Mouse (Mus musculus): Measurements from ENCODE around the gene Rpl3l. TPM values are rescaled to one million over a fixed set of nuclear protein-coding genes. Genes with fewer than 3 reads are reported as not detected.

Rpl3l gene
- not detected for total RNA-seq (2023)

DNA sequence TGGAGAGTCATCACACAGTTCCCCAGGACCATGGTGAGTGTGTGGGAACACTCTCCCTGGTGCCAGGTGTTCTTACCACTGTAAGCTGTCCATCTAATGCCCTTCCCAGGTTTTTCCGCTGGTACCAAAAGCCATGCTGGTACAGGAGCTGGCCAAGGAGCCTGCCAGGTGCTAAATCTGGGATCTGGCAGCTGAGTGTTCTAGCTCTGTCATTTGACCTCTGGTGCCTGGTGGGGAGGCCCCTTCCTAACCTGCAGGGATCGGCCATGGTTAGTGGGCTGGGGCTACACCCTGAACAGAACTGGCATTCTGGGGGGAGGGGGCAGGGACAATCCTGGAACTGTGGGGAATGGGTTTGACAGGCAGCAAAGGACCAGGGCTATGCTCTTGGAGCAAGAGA, at the start of gene Rpl3l:
Gene Rpl3l (plus strand): TSS at position 203 of the 400 bp plus-strand sequence.

GRCm38 (mm10) chr17:24689251-24690081, 38.2 kb upstream of the Rpl3l start, which contains the start of gene Syngr3:
Syngr3 (minus strand) TSS chr17:24689955.

DNA sequence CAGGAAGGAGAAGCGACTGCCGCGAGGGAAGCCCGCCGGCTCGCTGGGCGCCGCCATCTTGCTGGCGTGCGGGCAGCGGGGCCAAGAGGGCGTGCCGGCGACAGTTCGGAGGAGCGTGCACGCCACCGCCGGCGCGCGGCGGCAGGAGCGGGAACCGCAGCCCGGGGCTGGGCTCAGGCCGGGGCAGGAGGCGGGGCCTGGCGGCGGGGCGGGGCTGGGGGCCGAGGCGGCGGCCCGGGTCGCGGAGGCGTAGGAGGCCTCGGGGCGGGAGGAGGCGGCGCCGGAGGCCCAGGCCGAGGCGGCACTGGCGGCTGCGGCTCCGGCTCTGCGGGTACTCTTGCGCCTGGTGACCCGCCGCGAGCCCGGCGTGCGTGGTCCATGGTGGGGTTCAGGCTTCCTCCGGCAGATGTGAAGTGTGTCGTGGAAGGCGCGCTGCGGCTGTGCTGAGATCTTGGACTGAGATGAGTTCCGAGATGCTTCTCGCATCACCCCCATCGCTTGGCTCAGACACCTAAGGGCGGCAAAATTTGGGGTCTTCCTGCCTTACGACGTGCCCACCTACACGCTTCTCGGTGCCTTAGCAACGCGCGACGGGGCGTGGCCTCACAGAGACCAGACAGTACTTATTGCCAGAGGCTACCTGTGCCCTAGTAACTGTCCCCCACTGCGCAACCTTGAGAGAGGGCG, 31.5 kb upstream of the Rpl3l start, which contains the start of the genes Gfer and Noxo1:
Gene Gfer (minus strand): TSS at position 146 of the 687 bp plus-strand sequence.
Gene Noxo1 (plus strand): TSS at position 224 of the 687 bp plus-strand sequence.

DNA sequence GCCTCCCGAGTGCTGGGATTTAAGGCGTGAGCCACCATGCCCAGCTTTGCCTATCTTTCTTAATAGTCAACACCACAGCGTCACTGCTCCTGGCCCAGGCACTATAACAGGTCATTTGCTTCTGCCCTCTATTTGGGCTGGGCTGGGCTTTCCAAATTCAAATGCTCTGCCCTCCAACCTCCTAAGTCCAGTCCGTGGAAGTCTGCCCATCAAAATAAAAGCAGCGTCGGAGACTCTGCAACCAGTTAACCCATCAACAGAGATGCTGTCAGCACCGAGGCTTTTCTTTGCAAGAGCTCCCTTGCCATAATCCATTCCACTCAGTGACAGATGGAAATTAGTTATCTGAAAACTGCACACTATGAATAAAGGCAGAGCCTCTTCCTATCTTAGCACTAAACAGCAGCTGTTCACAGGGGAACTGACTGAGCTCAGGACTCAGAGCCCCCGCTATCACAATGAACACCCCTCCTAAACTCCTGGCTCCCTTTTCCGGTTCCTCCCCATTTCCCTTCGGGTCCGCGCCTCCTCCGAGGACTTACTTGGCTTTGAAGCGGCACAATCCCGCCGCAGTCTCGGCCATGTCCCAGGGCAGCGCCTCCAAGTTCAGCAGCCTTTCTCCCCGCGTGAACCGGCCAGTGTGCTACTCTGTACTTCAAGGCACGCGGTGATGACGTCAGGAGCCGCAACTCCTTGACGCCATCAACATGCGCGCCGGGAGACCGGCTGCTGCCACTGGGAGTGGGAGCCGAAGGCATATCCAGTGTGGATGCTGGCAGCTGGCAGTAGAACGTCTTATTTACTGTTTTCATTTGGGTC, 20.4 kb upstream of the Rpl3l start, which contains the start of gene Tbl3:
Gene Tbl3 (minus strand): TSS at position 679 of the 819 bp plus-strand sequence.

GRCm38 (mm10) chr17:24717943-24718342, 9.7 kb upstream of the Rpl3l start, which contains the start of the genes Rnf151 and Rps2:
Rnf151 (minus strand) TSS chr17:24718063.
Rps2 (plus strand) TSS chr17:24718116.

GRCm38 (mm10) chr17:24724184-24724583, 3.4 kb upstream of the Rpl3l start, which contains the start of gene Ndufb10:
Ndufb10 (minus strand) TSS chr17:24724478.

DNA sequence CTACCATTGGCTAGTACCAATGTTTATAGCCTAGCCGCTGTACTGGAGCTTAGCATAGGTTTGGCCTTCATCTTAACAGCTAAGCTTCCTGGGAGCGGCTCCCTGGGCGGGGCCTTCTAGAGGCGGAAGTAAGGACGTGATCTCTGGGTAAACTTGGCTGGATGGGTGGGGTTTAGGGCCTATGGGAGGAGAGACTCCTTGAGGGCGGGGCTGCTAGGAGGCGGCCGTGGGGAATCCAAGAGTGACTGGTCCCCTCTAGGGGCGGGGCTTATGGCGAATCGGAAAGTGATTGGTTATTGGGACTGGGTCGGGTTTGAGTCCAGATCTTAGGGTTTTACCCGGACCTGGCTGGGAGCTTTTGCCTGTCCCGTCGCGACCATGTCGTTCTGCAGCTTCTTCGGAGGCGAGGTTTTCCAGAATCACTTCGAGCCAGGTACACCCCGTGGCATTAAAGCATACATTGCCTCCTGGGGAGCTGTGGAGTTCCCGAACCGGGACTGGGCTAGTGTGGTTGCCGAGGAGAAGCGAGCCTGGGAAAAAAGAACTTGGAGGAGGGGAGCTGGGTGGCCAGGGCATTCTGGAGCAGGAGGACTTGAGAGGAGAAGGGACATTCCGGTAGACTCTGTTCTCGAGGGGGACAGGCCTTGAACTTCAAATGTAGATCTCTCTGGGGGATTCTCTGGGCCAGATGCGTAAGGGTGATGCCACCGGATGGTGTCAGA, 8.9 kb downstream of the Rpl3l start, which contains the start of gene Msrb1:
Gene Msrb1 (plus strand): TSS at position 313 of the 722 bp plus-strand sequence.

GRCm38 (mm10) chr17:24752415-24753394, 25.1 kb downstream of the Rpl3l start, which contains the start of gene Hs3st6:
Hs3st6 (plus strand) TSS chr17:24752988.

Other genes starting within 250 kb of the Rpl3l start
- 23.8 TPM for gene Mlst8, start 248.7 kb upstream of the Rpl3l start, total RNA-seq (2023)
- gene Caskin1, start 239.2 kb upstream of the Rpl3l start, total RNA-seq (2023) = not detected
- 183 TPM for gene Traf7, start 199.9 kb upstream of the Rpl3l start, total RNA-seq (2023)
- 2.7 TPM for gene Rab26, start 193.6 kb upstream of the Rpl3l start, total RNA-seq (2023)
- gene Pkd1, start 178.0 kb upstream of the Rpl3l start, total RNA-seq (2023) = 74.3 TPM
- gene Tsc2, start 95.2 kb upstream of the Rpl3l start, total RNA-seq (2023) = 70.5 TPM
- 4.3 TPM for gene Nthl1, start 95.1 kb upstream of the Rpl3l start, total RNA-seq (2023)
- not detected for gene Slc9a3r2, start 77.5 kb upstream of the Rpl3l start, total RNA-seq (2023)
- gene Npw, start 69.4 kb upstream of the Rpl3l start, total RNA-seq (2023) = not detected
- 62.1 TPM for gene Zfp598, start 58.1 kb upstream of the Rpl3l start, total RNA-seq (2023)
- not detected for gene Syngr3, start 37.9 kb upstream of the Rpl3l start, total RNA-seq (2023)
- 12.7 TPM for gene Gfer, start 31.7 kb upstream of the Rpl3l start, total RNA-seq (2023)
- gene Noxo1, start 31.6 kb upstream of the Rpl3l start, total RNA-seq (2023) = 2.0 TPM
- gene Tbl3, start 20.2 kb upstream of the Rpl3l start, total RNA-seq (2023) = 26.6 TPM
- not detected for gene Rnf151, start 9.8 kb upstream of the Rpl3l start, total RNA-seq (2023)
- 1,667 TPM for gene Rps2, start 9.7 kb upstream of the Rpl3l start, total RNA-seq (2023)
- gene Ndufb10, start 3.3 kb upstream of the Rpl3l start, total RNA-seq (2023) = 68.1 TPM
- 32.5 TPM for gene Msrb1, start 8.8 kb downstream of the Rpl3l start, total RNA-seq (2023)
- not detected for gene Hs3st6, start 25.2 kb downstream of the Rpl3l start, total RNA-seq (2023)
- gene Meiob, start 76.5 kb downstream of the Rpl3l start, total RNA-seq (2023) = not detected
- 33.1 TPM for gene Hagh, start 112.3 kb downstream of the Rpl3l start, total RNA-seq (2023)
- 2.0 TPM for gene Fahd1, start 122.5 kb downstream of the Rpl3l start, total RNA-seq (2023)
- gene Igfals, start 138.2 kb downstream of the Rpl3l start, total RNA-seq (2023) = 0.67 TPM
- 53.6 TPM for gene Nubp2, start 158.5 kb downstream of the Rpl3l start, total RNA-seq (2023)
- gene Spsb3, start 158.8 kb downstream of the Rpl3l start, total RNA-seq (2023) = 28.9 TPM
- 66.2 TPM for gene Eme2, start 167.3 kb downstream of the Rpl3l start, total RNA-seq (2023)
- 44.8 TPM for gene Mrps34, start 167.3 kb downstream of the Rpl3l start, total RNA-seq (2023)
- 24.0 TPM for gene Nme3, start 168.7 kb downstream of the Rpl3l start, total RNA-seq (2023)
- 226 TPM for gene Mapk8ip3, start 209.2 kb downstream of the Rpl3l start, total RNA-seq (2023)
- gene Jpt2, start 232.9 kb downstream of the Rpl3l start, total RNA-seq (2023) = 18.5 TPM

Measured in CD8-positive naive resting alpha-beta T cell, adult 57 days (primary cell).